Mouse (Mus musculus) urinary bladder, postnatal 25 days (tissue): ENCODE data around the gene Sgk1.
A peak's percentile ranks its signal among the peaks of the same experiment; 100 is the strongest.

Source experiments
- DNase-seq: peaks from one replicate; pipeline ENCODE4 v3.0.0; 2022; ENCODE audit warnings: low spot score

Sgk1 gene

DNA sequence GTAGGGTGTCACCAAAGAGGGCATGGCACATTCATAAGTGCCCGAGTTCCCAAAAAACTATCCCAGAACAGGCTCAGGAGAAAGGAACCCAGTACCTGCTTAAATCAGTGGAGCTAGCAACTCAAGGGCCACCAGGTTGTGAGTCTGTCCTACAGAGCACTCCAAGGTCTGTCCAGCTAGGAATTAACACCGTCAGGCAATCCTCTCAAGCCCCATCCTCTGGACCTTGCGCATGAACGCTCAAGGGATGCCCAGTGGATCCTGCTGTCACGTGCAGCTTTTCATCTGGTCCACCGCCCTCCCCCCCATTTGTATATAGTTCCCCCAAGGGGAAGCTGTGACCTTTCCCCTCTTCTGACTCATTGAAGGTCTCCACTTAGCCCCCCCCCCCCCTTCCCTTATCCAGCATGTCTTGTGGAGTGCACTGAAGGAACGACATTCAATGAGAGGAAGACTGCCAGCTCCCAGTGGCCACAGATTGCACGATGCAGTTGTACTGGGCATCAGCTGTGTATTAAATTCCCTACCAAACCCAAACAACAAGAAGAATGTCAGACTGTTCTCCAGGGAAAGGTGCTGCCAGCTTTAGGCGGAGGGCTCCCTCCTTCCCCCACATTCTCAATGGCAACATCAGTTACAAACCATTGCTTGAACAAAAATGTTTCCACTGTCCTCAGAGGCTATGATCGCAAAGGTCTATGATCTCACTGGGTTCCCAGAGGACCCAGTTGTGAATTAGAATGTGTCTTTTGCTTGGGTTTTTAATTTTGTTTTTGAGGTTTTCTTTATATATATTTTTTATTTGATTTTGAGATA is 118.7 kb downstream of the Sgk1 start:
- DNase-seq, result no peak

DNA sequence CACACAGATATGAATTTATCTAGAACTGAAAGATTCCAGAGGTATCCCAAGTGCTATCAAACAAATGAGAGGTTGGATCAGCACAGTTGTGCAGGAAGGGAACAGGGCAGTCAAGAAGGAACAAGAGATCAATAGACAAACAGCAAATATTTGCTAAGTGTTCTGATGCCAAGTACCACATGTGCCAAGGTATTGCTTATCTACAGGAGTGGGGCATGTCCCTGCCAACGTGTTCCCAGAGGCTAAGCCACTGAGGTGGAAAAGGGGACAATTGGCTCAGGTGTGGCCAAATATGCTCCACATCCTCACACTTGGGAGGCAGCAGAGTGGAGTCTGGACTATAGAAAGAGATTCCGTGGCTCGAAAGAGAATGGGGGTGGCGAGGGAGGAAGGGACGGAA is 119.6 kb downstream of the Sgk1 start:
- DNase-seq, result no peak

DNA sequence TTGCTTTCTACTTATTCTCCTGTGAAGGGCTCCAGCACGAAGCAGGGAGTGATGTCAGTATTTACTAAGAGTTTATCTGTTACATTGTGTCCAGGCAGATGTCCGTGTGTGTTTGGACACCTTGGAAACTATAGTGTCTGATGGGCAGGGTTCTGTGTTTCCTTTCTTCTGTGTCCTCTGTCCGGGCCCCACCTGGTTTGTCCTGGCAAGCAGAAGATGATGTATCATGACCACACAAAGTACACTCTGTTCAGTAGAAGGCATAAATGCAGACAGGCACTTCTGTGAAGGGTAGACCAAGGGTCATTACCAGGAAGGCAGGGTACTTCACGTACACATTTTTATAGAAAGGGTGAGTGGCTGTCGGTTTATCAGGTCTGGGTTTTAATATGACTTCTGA is 122.8 kb downstream of the Sgk1 start:
- DNase-seq, result no peak

DNA sequence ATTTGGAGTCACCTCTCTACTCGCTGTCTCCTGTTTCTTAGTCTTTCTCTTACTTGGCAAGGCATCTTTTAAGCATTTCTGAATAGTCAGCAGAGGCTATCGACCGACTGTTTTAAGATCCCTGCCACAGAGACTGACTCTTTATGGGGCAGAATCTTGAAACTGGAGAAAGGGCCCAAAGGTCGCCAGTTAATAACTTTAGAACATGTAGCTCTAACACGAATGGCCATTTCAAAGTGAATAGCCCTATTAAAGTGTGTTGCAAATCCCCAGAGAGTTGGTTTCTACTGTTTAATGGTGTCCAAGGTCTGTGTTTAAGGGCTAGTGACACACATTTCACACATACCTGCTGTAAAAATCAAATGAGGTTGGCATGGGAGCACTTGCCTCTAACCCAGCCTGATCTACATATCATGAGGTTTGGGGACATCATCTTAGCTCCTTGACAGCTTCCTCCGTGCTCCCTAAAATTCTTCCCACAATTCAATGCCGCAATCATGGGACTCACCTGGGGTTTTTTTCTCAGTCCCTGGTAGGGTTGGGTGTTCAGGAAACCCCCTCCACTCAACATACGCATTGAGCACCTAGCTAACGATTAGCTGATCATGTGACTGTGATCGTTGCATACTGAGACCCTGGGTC is 125.3 kb downstream of the Sgk1 start:
- no peak for DNase-seq

DNA sequence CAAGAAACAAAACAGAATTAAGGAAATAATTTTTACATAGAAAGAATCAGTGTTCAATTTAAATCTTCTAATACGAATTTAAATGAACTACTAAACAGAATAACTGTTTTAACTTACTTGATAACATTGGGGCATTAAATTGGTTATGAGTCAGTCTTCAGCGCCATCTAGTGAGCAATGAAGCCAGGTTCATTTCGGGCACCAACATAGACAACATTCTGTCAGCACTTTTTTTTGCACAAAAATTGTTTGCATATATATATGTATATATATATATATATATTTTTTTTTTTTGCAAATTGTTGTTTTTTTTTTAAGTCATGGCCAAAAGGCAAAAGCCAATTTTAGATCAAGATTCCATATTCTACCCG is 125.8 kb downstream of the Sgk1 start:
- no peak for DNase-seq

DNA sequence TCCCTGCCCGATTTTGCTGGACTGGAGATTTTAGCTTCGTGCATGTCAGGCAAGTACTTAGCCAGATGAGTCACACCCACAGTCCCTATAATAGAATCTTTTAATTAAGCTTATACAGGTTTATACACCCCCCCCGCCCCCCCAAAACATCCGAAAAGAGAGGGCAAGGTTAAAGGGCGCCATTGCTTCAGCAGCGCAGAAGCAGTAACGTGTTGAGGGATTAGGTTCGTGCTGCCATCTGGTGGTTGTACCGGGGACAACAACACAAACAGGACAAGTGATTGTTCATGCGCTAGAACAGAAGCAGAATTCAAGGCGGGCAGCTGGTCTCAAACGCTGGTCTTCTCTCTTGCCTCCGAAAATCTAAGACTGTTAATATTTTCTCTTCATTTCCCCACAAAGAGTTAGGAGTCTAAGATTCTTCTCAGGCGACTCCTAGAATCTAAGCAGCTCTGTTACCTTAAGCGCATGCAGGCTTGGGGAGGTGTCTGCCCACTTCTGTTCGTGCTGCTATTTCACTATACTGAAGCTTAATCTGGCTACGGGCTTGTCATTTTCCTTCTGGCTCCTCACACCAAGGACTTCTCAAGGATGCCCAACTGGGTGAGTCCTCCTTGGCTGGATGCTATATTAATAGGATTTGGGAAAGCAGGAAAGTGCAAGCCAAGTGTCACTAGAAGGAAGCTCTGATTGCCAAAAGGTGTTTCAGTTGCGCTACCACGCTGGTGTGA is 128.3 kb downstream of the Sgk1 start:
- peak; percentile 76 for DNase-seq

DNA sequence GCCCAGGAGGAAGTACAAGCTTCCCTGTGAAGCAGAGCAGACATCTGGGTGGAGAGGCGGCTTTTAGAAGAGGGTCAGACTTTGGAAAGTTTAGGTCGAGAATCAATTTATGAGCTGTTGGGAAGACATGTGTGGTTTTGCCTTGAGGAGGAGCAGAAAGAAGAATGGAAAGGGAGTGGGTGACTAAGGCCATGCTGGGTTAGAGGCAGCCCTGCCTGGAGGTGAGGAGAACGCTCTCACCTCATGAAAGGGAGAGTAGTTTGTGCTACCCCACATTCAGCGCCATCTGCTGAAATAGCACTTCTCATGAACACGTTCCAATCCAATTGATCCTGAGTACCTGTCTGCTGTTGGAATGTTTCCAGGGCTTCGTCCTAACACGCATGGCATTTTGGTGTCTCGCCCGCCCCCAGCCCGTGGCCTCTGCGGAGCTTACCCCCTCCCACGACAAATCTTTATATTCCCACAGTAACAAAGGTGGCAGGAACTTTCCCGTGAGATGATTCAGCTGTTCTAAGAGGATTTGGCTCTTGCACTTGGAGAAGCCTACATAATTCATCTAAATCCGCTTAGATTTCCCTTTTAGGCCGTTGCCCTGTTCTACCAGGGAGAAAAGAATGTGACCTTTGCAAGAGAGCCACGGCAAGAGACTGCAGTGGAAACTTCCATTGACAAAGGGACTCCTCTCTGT is 135.6 kb downstream of the Sgk1 start:
- DNase-seq, result no peak

DNA sequence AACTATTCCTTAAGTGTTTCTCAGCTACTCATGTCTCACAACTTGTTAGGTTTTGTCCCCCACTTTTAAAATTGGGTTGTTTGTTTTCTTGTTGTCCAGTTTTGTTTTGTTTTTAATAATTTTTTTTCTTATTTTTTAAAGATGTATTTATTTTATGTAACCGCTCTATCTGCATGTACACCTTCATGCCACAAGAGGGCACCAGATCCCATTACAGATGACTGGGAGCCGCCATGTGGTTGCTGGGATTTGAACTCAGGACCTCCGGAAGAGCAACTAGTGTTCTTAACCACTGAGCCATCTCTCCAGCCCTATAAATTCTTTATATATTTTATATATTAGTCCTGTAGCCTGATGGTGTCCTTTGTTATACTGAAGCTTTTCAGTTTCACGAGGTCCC is 136.6 kb downstream of the Sgk1 start:
- DNase-seq, result no peak

DNA sequence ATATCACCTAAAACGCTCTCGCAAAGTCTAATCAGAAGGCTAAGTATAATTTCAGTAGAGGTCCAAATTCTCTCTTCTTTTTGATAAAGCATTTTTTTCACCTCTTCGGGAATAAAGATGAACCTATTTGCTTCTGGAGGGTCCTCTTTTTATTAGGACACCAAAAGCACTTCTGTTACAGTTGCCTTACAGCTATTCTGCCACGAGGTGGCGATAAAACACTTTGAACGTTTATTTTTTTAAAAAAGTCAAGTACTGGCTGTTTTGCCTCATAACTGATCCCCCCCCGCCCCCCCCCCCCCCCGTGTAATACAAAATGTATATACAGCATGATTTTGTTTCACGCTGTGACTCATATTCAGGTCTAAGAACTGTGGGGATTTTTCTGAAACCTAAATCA is 152.3 kb downstream of the Sgk1 start:
- DNase-seq, result no peak

DNA sequence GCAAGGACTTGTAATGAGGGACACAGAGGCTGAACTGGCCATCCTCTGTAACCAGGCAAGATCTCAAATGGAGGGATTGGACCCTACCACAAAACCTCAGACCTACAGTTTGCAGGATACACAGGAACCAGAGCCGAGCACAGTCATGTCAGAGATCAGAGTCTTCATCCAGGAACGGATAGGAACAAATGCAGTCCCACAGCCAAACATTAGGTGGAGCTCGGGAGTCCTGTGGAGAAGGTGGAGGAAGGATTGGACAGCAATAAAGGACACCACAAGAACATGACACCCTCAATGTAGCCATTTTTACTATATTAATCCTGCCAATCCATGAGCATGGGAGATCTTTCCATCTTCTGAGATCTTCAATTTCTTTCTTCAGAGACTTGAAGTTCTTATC is 154.3 kb downstream of the Sgk1 start:
- peak; percentile 29 for DNase-seq
